Mouse (Mus musculus) MEL (cell line): ENCODE data around the gene Depp1. TPM values are rescaled to one million over a fixed set of nuclear protein-coding genes. Genes with fewer than 3 reads are reported as not detected.
A peak's percentile ranks its signal among the peaks of the same experiment; 100 is the strongest.

Source experiments
- DNase-seq: peaks from one replicate; pipeline ENCODE4 v3.0.0; 2011; ENCODE audit warnings: low read depth, low spot score
- H3K27ac ChIP-seq: 2 replicates; pipeline ENCODE4 v1.5.1; 2012; ENCODE audit warnings: low read depth, mild to moderate bottlenecking, control low read depth, low read length, moderate library complexity; ENCODE audit not compliant: control insufficient read depth
- H3K27me3 ChIP-seq, 2 experiments: fragments of 150-350 bp in 1 of 2; sonication (generic) in 1 of 2; 2 replicates each; pipeline ENCODE4 v1.6.1; 2012; ENCODE audit warnings: low read length in 2 of 2, mild to moderate bottlenecking in 2 of 2, improper control_type of control experiment in 1 of 2, moderate library complexity in 1 of 2; ENCODE audit not compliant: insufficient read depth in 2 of 2, control insufficient read depth in 1 of 2
- H3K36me3 ChIP-seq, 2 experiments: 2 replicates each; pipeline ENCODE4 v1.6.1; 2012 to 2014; ENCODE audit warnings: low read length in 2 of 2, improper control_type of control experiment in 1 of 2, inconsistent platforms in 1 of 2, mild to moderate bottlenecking in 1 of 2; ENCODE audit not compliant: insufficient read depth in 2 of 2, control insufficient read depth in 1 of 2
- H3K4me1 ChIP-seq, 2 experiments: fragments of 150-350 bp in 1 of 2; sonication (generic) in 1 of 2; 2 replicates each; pipeline ENCODE4 v1.6.1; 2012; ENCODE audit warnings: low read length in 2 of 2, improper control_type of control experiment in 1 of 2, mild to moderate bottlenecking in 1 of 2; ENCODE audit not compliant: insufficient read depth in 2 of 2, control insufficient read depth in 1 of 2
- H3K4me3 ChIP-seq, 2 experiments: fragments of 150-350 bp in 1 of 2; sonication (generic) in 1 of 2; 2 replicates each; pipeline ENCODE4 v1.5.1; 2012; ENCODE audit warnings: low read depth in 2 of 2, low read length in 2 of 2, mild to moderate bottlenecking in 2 of 2, moderate library complexity in 2 of 2, control low read depth in 1 of 2, improper control_type of control experiment in 1 of 2; ENCODE audit not compliant: control insufficient read depth in 1 of 2, insufficient read depth in 1 of 2
- H3K79me2 ChIP-seq: 2 replicates; pipeline ENCODE4 v1.6.1; 2012; ENCODE audit warnings: mild to moderate bottlenecking, low read length, moderate library complexity; ENCODE audit not compliant: control insufficient read depth, poor library complexity, insufficient read depth
- H3K9ac ChIP-seq: 2 replicates; pipeline ENCODE4 v1.6.1; 2012; ENCODE audit warnings: low read depth, mild to moderate bottlenecking, control low read depth, low read length, moderate library complexity; ENCODE audit not compliant: control insufficient read depth, poor library complexity, severe bottlenecking
- H3K9me3 ChIP-seq: fragments of 150-350 bp; sonication (generic); replicated peaks from 2 replicates; pipeline ENCODE4 v1.6.1; 2012; ENCODE audit warnings: mild to moderate bottlenecking, low read length, improper control_type of control experiment, moderate library complexity; ENCODE audit not compliant: insufficient read depth
- CHD2 ChIP-seq: IDR thresholded peaks from 2 replicates; pipeline ENCODE4 v1.6.1; 2011; ENCODE audit warnings: low read length, improper control_type of control experiment
- CTCF ChIP-seq, 3 experiments: IDR thresholded peaks in 2 of 3; conservative IDR thresholded peaks in 1 of 3; 2 replicates each; pipeline ENCODE4 v1.5.1; 2011 to 2012; ENCODE audit warnings: low read length in 3 of 3, low read depth in 2 of 3, mild to moderate bottlenecking in 2 of 3, improper control_type of control experiment in 1 of 3, inconsistent platforms in 1 of 3, mixed read lengths in 1 of 3, moderate library complexity in 1 of 3; ENCODE audit not compliant: control insufficient read depth in 1 of 3, insufficient read depth in 1 of 3, poor library complexity in 1 of 3, severe bottlenecking in 1 of 3
- E2F4 ChIP-seq: IDR thresholded peaks from 2 replicates; pipeline ENCODE4 v1.6.1; 2011; ENCODE audit warnings: low read depth, low read length, improper control_type of control experiment, borderline replicate concordance
- ELF1 ChIP-seq: IDR thresholded peaks from 2 replicates; pipeline ENCODE4 v1.6.1; 2014; ENCODE audit warnings: low read depth, mild to moderate bottlenecking, inconsistent platforms, low read length, improper control_type of control experiment, moderate library complexity
- EP300 ChIP-seq, 2 experiments: IDR thresholded peaks; 2 replicates each; pipeline ENCODE4 v1.6.1; 2011; ENCODE audit warnings: improper control_type of control experiment in 2 of 2, low read length in 2 of 2, low read depth in 1 of 2, mild to moderate bottlenecking in 1 of 2
- ETS1 ChIP-seq: IDR thresholded peaks from 2 replicates; pipeline ENCODE4 v1.6.1; 2012; ENCODE audit warnings: low read depth, mild to moderate bottlenecking, inconsistent platforms, low read length, improper control_type of control experiment, moderate library complexity
- JUND ChIP-seq: IDR thresholded peaks from 2 replicates; pipeline ENCODE4 v1.6.1; 2011; ENCODE audit warnings: low read depth, mild to moderate bottlenecking, improper control_type of control experiment, low read length
- MYB ChIP-seq: IDR thresholded peaks from 2 replicates; pipeline ENCODE4 v1.6.1; 2011; ENCODE audit warnings: mild to moderate bottlenecking, low read depth, low read length, improper control_type of control experiment
- NELFE ChIP-seq: IDR thresholded peaks from 2 replicates; pipeline ENCODE4 v1.6.1; 2011; ENCODE audit warnings: low read depth, low read length, improper control_type of control experiment
- POLR2A ChIP-seq, 2 experiments: IDR thresholded peaks; 2 replicates each; pipeline ENCODE4 v1.6.1; 2011 to 2012; ENCODE audit warnings: low read length in 2 of 2, mild to moderate bottlenecking in 2 of 2, control low read depth in 1 of 2, improper control_type of control experiment in 1 of 2, low read depth in 1 of 2, moderate library complexity in 1 of 2; ENCODE audit not compliant: control insufficient read depth in 1 of 2, insufficient read depth in 1 of 2, poor library complexity in 1 of 2
- POLR2AphosphoS2 ChIP-seq: IDR thresholded peaks from 2 replicates; pipeline ENCODE4 v1.6.1; 2011; ENCODE audit warnings: low read length, improper control_type of control experiment
- RAD21 ChIP-seq: IDR thresholded peaks from 2 replicates; pipeline ENCODE4 v1.6.1; 2011; ENCODE audit warnings: mild to moderate bottlenecking, low read depth, low read length, improper control_type of control experiment
- SIN3A ChIP-seq: IDR thresholded peaks from 2 replicates; pipeline ENCODE4 v1.6.1; 2012; ENCODE audit warnings: low read length, improper control_type of control experiment, inconsistent platforms
- SMC3 ChIP-seq: IDR thresholded peaks from 2 replicates; pipeline ENCODE4 v1.6.1; 2011; ENCODE audit warnings: low read depth, low read length, improper control_type of control experiment
- TCF12 ChIP-seq: IDR thresholded peaks from 2 replicates; pipeline ENCODE4 v1.6.1; 2014; ENCODE audit warnings: low read depth, mild to moderate bottlenecking, inconsistent platforms, low read length, improper control_type of control experiment, moderate library complexity
- USF1 ChIP-seq: IDR thresholded peaks from 2 replicates; pipeline ENCODE4 v1.6.1; 2014; ENCODE audit warnings: low read depth, mild to moderate bottlenecking, inconsistent platforms, low read length, improper control_type of control experiment, moderate library complexity
- USF2 ChIP-seq, 2 experiments: IDR thresholded peaks; 2 replicates each; pipeline ENCODE4 v1.6.1; 2011 to 2012; ENCODE audit warnings: improper control_type of control experiment in 2 of 2, low read length in 2 of 2, borderline replicate concordance in 1 of 2, inconsistent platforms in 1 of 2, low read depth in 1 of 2, mild to moderate bottlenecking in 1 of 2; ENCODE audit not compliant: insufficient read depth in 1 of 2
- ZC3H11A ChIP-seq: IDR thresholded peaks from 2 replicates; pipeline ENCODE4 v1.6.1; 2012; ENCODE audit warnings: low read depth, mild to moderate bottlenecking, inconsistent platforms, low read length, improper control_type of control experiment
- polyA plus RNA-seq, 2 experiments: library from polyadenylated mRNA; stranded (reverse) in 1 of 2; unstranded in 1 of 2; fragments of >175 nt in 1 of 2; fragments of >200 nt in 1 of 2; gene quantifications; 2 replicates each; pipeline versions ENCODE4 v1.2.1 to v1.2.4; 2012; ENCODE audit warnings: low replicate concordance in 2 of 2, low read depth in 1 of 2; ENCODE audit not compliant: insufficient read length in 2 of 2, insufficient read depth in 1 of 2, missing spikeins in 1 of 2
- total RNA-seq: library from RNA; depleted of rRNA; stranded (reverse); fragments of 300-350 nt; gene quantifications from 2 replicates; pipeline ENCODE4 v1.2.3, GENCODE M21; 2012

The Depp1 gene
- total and polyA plus RNA-seq, 3 experiments = not detected

GRCm38 (mm10) chr6:116653191-116653590, 2.8 kb downstream of the Depp1 start:
- Histone ChIP-seq H3K27ac (no peak overlapping the region), H3K4me3 (no peak overlapping the region), H3K9me3 (no peaks in the 10 kb centered on the region), H3K36me3 (no peaks in the 10 kb centered on the region), H3K79me2 (no peaks in the 10 kb centered on the region), H3K27me3 (no peaks in the 10 kb centered on the region), H3K4me1 (no peaks in the 10 kb centered on the region), H3K9ac (no peak overlapping the region)
- no peak for DNase-seq
- no peak for TF ChIP-seq POLR2AphosphoS2
- TF ChIP-seq TCF12 = no peak
- TF ChIP-seq JUND = no peak
- TF ChIP-seq NELFE = no peak
- no peak for TF ChIP-seq MYB
- TF ChIP-seq E2F4 = no peak
- no peak for TF ChIP-seq USF1
- TF ChIP-seq POLR2A (IDR thresholded peaks at IDR 0.05; ENCODE audit: control insufficient read depth in 1 of 2, insufficient read depth in 1 of 2, low read depth in 1 of 2, low read length in 2 of 2, poor library complexity in 1 of 2) = no peak
- no peak for TF ChIP-seq CHD2

GRCm38 (mm10) chr6:116653684-116654454, 3.5 kb downstream of the Depp1 start:
- peak; percentile 36 for DNase-seq
- no peak overlapping the region for H3K4me3 ChIP-seq
- H3K9ac ChIP-seq = no peak overlapping the region
- TF ChIP-seq EP300 (IDR thresholded peaks at IDR 0.05; ENCODE audit: low read depth in 1 of 2, low read length in 2 of 2) (no peak), SIN3A (no peak), ZC3H11A (peak; percentile 24; the same call in 1 of the 2 replicates), CHD2 (no peak), SMC3 (peak; percentile 54), ELF1 (no peak), RAD21 (peak; percentile 52), ETS1 (no peak), USF2 (IDR thresholded peaks at IDR 0.05; ENCODE audit: borderline replicate concordance in 1 of 2, insufficient read depth in 1 of 2, low read depth in 1 of 2, low read length in 2 of 2) (no peak), MYB (no peak), POLR2AphosphoS2 (no peak), CTCF (IDR thresholded peaks at IDR 0.05 in 2 of 3, conservative IDR thresholded peaks at IDR 0.05 in 1 of 3; ENCODE audit: control insufficient read depth in 1 of 3, insufficient read depth in 1 of 3, low read depth in 2 of 3, low read length in 3 of 3, poor library complexity in 1 of 3, severe bottlenecking in 1 of 3) (peak; percentile 54 to 56 (median 55))
- no peak overlapping the region for H3K27ac ChIP-seq
- H3K4me1 ChIP-seq = no peaks in the 10 kb centered on the region
- no peaks in the 10 kb centered on the region for H3K27me3 ChIP-seq
- H3K79me2 ChIP-seq = no peaks in the 10 kb centered on the region
- no peaks in the 10 kb centered on the region for H3K9me3 ChIP-seq
- H3K36me3 ChIP-seq = no peaks in the 10 kb centered on the region
